31 mouse cellular contexts compared by ENCODE assay signal in the genomic region with DNA sequence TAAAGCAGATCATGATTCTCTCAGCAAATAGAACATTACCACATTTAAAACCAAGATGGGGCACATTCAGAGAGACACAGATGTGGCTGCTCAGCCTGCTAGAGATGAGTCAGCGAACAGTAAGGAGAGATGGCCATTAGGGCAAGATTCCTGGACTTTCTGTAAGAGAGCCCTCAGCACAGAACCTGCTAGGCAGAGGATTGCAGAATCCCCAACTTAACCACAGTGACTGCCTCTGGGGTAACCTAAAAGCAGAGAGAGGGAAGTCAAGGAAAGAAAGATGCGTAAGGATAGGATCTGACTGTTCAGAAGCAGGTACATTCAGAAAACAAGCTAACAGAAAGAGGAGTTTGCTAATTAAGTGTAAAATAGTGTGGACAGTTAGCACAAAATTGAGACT.
"Had no signal": no experiment of that assay in that cellular context is flagged by ENCODE, and none has a peak within 500 bp of the region (broad histone marks: within the 10 kb centered on the region; RNA-seq: fewer than 3 reads in every experiment).

No protein-coding gene starts in this region.

- DNase-seq: left cerebral cortex, postnatal 4 days; liver; liver, embryonic 13.5 days; liver, postnatal 0 days; lung, adult 18-20 months; lung, adult 2 months; lung, embryonic 14.5 days; lung, postnatal 10 days; lung, postnatal 36 days; lung, postnatal 4 days; midbrain, embryonic 14.5 days had no signal

- H3K27ac ChIP-seq: left cerebral cortex, adult 2 months; limb, embryonic 10.5 days; limb, embryonic 12.5 days; limb, embryonic 13.5 days; limb, embryonic 15.5 days; liver, embryonic 12.5 days; liver, embryonic 13.5 days; liver, embryonic 14.5 days; liver, embryonic 15.5 days; lung, embryonic 15.5 days; macrophage; midbrain, embryonic 10.5 days; midbrain, embryonic 12.5 days; midbrain, embryonic 15.5 days; neural tube, embryonic 12.5 days; neural tube, embryonic 13.5 days had no signal

- H3K4me3 ChIP-seq: left cerebral cortex, adult 2 months; limb, embryonic 10.5 days; limb, embryonic 12.5 days; limb, embryonic 13.5 days; limb, embryonic 15.5 days; liver, embryonic 12.5 days; liver, embryonic 13.5 days; liver, embryonic 15.5 days; lung, embryonic 15.5 days; megakaryocyte, embryonic 14.5 days; midbrain, embryonic 10.5 days; midbrain, embryonic 12.5 days; midbrain, embryonic 15.5 days; neural tube, embryonic 12.5 days; neural tube, embryonic 13.5 days had no signal

- ATAC-seq: liver, embryonic 12.5 days; liver, postnatal 0 days; lung, postnatal 0 days; midbrain, embryonic 15.5 days; midbrain, embryonic 16.5 days had no signal

- H3K36me3 ChIP-seq: limb, embryonic 10.5 days; limb, embryonic 12.5 days; limb, embryonic 13.5 days; limb, embryonic 15.5 days; liver, embryonic 12.5 days; liver, embryonic 13.5 days; liver, embryonic 15.5 days; lung, embryonic 15.5 days; midbrain, embryonic 10.5 days; midbrain, embryonic 12.5 days; midbrain, embryonic 15.5 days; neural tube, embryonic 12.5 days; neural tube, embryonic 13.5 days had no signal

- H3K4me1 ChIP-seq: limb, embryonic 10.5 days; limb, embryonic 12.5 days; limb, embryonic 15.5 days; liver, embryonic 12.5 days; liver, embryonic 13.5 days; liver, embryonic 15.5 days; lung, embryonic 15.5 days; megakaryocyte, embryonic 14.5 days; midbrain, embryonic 10.5 days; midbrain, embryonic 12.5 days; midbrain, embryonic 15.5 days; neural tube, embryonic 12.5 days; neural tube, embryonic 13.5 days had no signal

- H3K9ac ChIP-seq: limb, embryonic 12.5 days; limb, embryonic 13.5 days; limb, embryonic 15.5 days; liver, embryonic 12.5 days; liver, embryonic 13.5 days; liver, embryonic 14.5 days; liver, embryonic 15.5 days; liver, postnatal 0 days; lung, embryonic 14.5 days; lung, embryonic 15.5 days; midbrain, embryonic 12.5 days; midbrain, embryonic 15.5 days; neural tube, embryonic 12.5 days; neural tube, embryonic 13.5 days had no signal

- H3K27me3 ChIP-seq: limb, embryonic 15.5 days; liver, embryonic 12.5 days; liver, embryonic 13.5 days; liver, embryonic 15.5 days; lung, embryonic 15.5 days; megakaryocyte, embryonic 14.5 days; midbrain, embryonic 12.5 days; midbrain, embryonic 15.5 days; neural tube, embryonic 12.5 days; neural tube, embryonic 13.5 days had no signal

- H3K9me3 ChIP-seq: limb, embryonic 10.5 days; limb, embryonic 12.5 days; limb, embryonic 13.5 days; limb, embryonic 15.5 days; liver, embryonic 12.5 days; liver, embryonic 13.5 days; liver, embryonic 15.5 days; lung, embryonic 15.5 days; midbrain, embryonic 10.5 days; midbrain, embryonic 12.5 days; midbrain, embryonic 15.5 days; neural tube, embryonic 12.5 days; neural tube, embryonic 13.5 days had no signal

- H3K4me2 ChIP-seq: limb, embryonic 12.5 days; limb, embryonic 13.5 days; limb, embryonic 15.5 days; liver, embryonic 11.5 days; liver, embryonic 12.5 days; liver, embryonic 13.5 days; liver, embryonic 15.5 days; lung, embryonic 14.5 days; lung, embryonic 15.5 days; midbrain, embryonic 11.5 days; midbrain, embryonic 12.5 days; midbrain, embryonic 15.5 days; neural tube, embryonic 12.5 days; neural tube, embryonic 13.5 days had no signal
